Comparison of ENCODE assay signal across 22 mouse cellular contexts in genomic region chr16:12129782-12130181, GRCm38 (mm10).
DNase-seq lines count a peak whose midpoint lies in the region; ATAC-seq lines count a peak whose summit lies in the region.
"Had no signal": no experiment of that assay in that cellular context is flagged by ENCODE, and none has a peak within 500 bp of the region (broad histone marks: within the 10 kb centered on the region; RNA-seq: fewer than 3 reads in every experiment).

No protein-coding gene starts in this region.

- peak; percentile 17 for DNase-seq in forebrain, embryonic 14.5 days (ENCODE audit: low spot score)
- no peak for DNase-seq in hindbrain, embryonic 14.5 days (ENCODE audit: low spot score)
- DNase-seq in midbrain, embryonic 14.5 days = no peak
- no peak for DNase-seq in liver
- DNase-seq: adrenal gland, postnatal 14 days; cerebellum, adult 18-20 months; cerebellum, postnatal 36 days; gastrocnemius, postnatal 10 days; heart, adult 2 months; heart, postnatal 14 days had no signal

- H3K4me2 ChIP-seq in forebrain, embryonic 14.5 days (ENCODE audit: low read length) = no peak overlapping the region
- H3K4me2 ChIP-seq in forebrain, embryonic 12.5 days = no peak overlapping the region
- H3K4me2 ChIP-seq in hindbrain, embryonic 16.5 days (ENCODE audit: low read length) = no peak overlapping the region
- no peak overlapping the region for H3K4me2 ChIP-seq in hindbrain, embryonic 14.5 days (replicated peaks)
- no peak overlapping the region for H3K4me2 ChIP-seq in midbrain, embryonic 15.5 days
- H3K4me2 ChIP-seq in midbrain, embryonic 14.5 days (ENCODE audit: low read length) = no peak overlapping the region
- H3K4me2 ChIP-seq: embryonic facial prominence, embryonic 13.5 days; forebrain, embryonic 15.5 days; heart, embryonic 11.5 days; heart, embryonic 15.5 days had no signal

- no peaks in the 10 kb centered on the region for H3K4me1 ChIP-seq in forebrain, embryonic 14.5 days (ENCODE audit: control insufficient read depth, insufficient read depth, low read length)
- no peaks in the 10 kb centered on the region for H3K4me1 ChIP-seq in forebrain, embryonic 12.5 days
- no peaks in the 10 kb centered on the region for H3K4me1 ChIP-seq in hindbrain, embryonic 16.5 days (ENCODE audit: control insufficient read depth, insufficient read depth, low read depth, low read length)
- H3K4me1 ChIP-seq in hindbrain, embryonic 14.5 days (replicated peaks; ENCODE audit: control insufficient read depth, insufficient read depth, low read length) = no peaks in the 10 kb centered on the region
- no peaks in the 10 kb centered on the region for H3K4me1 ChIP-seq in midbrain, embryonic 15.5 days
- H3K4me1 ChIP-seq in midbrain, embryonic 14.5 days (ENCODE audit: control insufficient read depth, insufficient read depth, low read length) = no peaks in the 10 kb centered on the region
- H3K4me1 ChIP-seq: embryonic facial prominence, embryonic 13.5 days; forebrain, embryonic 15.5 days; heart, embryonic 15.5 days; hindbrain, embryonic 10.5 days had no signal

- no peak overlapping the region for H3K4me3 ChIP-seq in forebrain, embryonic 14.5 days (ENCODE audit: low read depth, low read length)
- H3K4me3 ChIP-seq in forebrain, embryonic 12.5 days (replicated peaks) = no peak overlapping the region
- no peak overlapping the region for H3K4me3 ChIP-seq in hindbrain, embryonic 16.5 days (ENCODE audit: low read length)
- H3K4me3 ChIP-seq in hindbrain, embryonic 14.5 days (replicated peaks; ENCODE audit: low read length) = no peak overlapping the region
- H3K4me3 ChIP-seq in midbrain, embryonic 15.5 days = no peak overlapping the region
- H3K4me3 ChIP-seq in midbrain, embryonic 14.5 days (replicated peaks; ENCODE audit: low read depth, low read length) = no peak overlapping the region
- H3K4me3 ChIP-seq: embryonic facial prominence, embryonic 13.5 days; forebrain, embryonic 15.5 days; heart, adult 2 months; heart, embryonic 15.5 days; hindbrain, embryonic 10.5 days had no signal

- H3K36me3 ChIP-seq in forebrain, embryonic 14.5 days (ENCODE audit: control insufficient read depth, insufficient read depth, low read length) = no peaks in the 10 kb centered on the region
- no peaks in the 10 kb centered on the region for H3K36me3 ChIP-seq in forebrain, embryonic 12.5 days (replicated peaks)
- H3K36me3 ChIP-seq in hindbrain, embryonic 16.5 days (ENCODE audit: control insufficient read depth, insufficient read depth, low read length) = no peaks in the 10 kb centered on the region
- H3K36me3 ChIP-seq in hindbrain, embryonic 14.5 days (replicated peaks; ENCODE audit: control insufficient read depth, insufficient read depth) = no peaks in the 10 kb centered on the region
- no peaks in the 10 kb centered on the region for H3K36me3 ChIP-seq in midbrain, embryonic 15.5 days (replicated peaks)
- no peaks in the 10 kb centered on the region for H3K36me3 ChIP-seq in midbrain, embryonic 14.5 days (ENCODE audit: control insufficient read depth, insufficient read depth, low read length)
- H3K36me3 ChIP-seq: embryonic facial prominence, embryonic 13.5 days; forebrain, embryonic 15.5 days; heart, embryonic 15.5 days; hindbrain, embryonic 10.5 days had no signal

- H3K9ac ChIP-seq in forebrain, embryonic 14.5 days (ENCODE audit: low read length) = no peak overlapping the region
- H3K9ac ChIP-seq in forebrain, embryonic 12.5 days = no peak overlapping the region
- no peak overlapping the region for H3K9ac ChIP-seq in hindbrain, embryonic 16.5 days (ENCODE audit: low read depth, low read length)
- no peak overlapping the region for H3K9ac ChIP-seq in hindbrain, embryonic 14.5 days
- no peak overlapping the region for H3K9ac ChIP-seq in midbrain, embryonic 15.5 days
- H3K9ac ChIP-seq in midbrain, embryonic 14.5 days (replicated peaks; ENCODE audit: low read length) = no peak overlapping the region
- H3K9ac ChIP-seq: embryonic facial prominence, embryonic 13.5 days; forebrain, embryonic 15.5 days; heart, embryonic 15.5 days had no signal

- H3K27me3 ChIP-seq in forebrain, embryonic 14.5 days (replicated peaks; ENCODE audit: control insufficient read depth, insufficient read depth, low read length) = no peaks in the 10 kb centered on the region
- no peaks in the 10 kb centered on the region for H3K27me3 ChIP-seq in forebrain, embryonic 12.5 days
- H3K27me3 ChIP-seq in hindbrain, embryonic 16.5 days (replicated peaks; ENCODE audit: control insufficient read depth, insufficient read depth, low read length) = no peaks in the 10 kb centered on the region
- no peaks in the 10 kb centered on the region for H3K27me3 ChIP-seq in hindbrain, embryonic 14.5 days (ENCODE audit: control insufficient read depth, insufficient read depth, low read length)
- H3K27me3 ChIP-seq in midbrain, embryonic 15.5 days (replicated peaks) = no peaks in the 10 kb centered on the region
- no peaks in the 10 kb centered on the region for H3K27me3 ChIP-seq in midbrain, embryonic 14.5 days (ENCODE audit: control insufficient read depth, insufficient read depth, low read length)
- H3K27me3 ChIP-seq: embryonic facial prominence, embryonic 13.5 days; forebrain, embryonic 15.5 days; heart, embryonic 15.5 days had no signal

- H3K9me3 ChIP-seq in forebrain, embryonic 14.5 days (replicated peaks; ENCODE audit: control insufficient read depth, low read length) = no peaks in the 10 kb centered on the region
- no peaks in the 10 kb centered on the region for H3K9me3 ChIP-seq in forebrain, embryonic 12.5 days
- H3K9me3 ChIP-seq in hindbrain, embryonic 16.5 days (ENCODE audit: control insufficient read depth, low read length) = no peaks in the 10 kb centered on the region
- peaks cover 9% of the 10 kb centered on the region; the same call in 1 of the 2 replicates for H3K9me3 ChIP-seq in hindbrain, embryonic 14.5 days (ENCODE audit: control insufficient read depth, low read length)
- H3K9me3 ChIP-seq in midbrain, embryonic 15.5 days = no peaks in the 10 kb centered on the region
- no peaks in the 10 kb centered on the region for H3K9me3 ChIP-seq in midbrain, embryonic 14.5 days (ENCODE audit: control insufficient read depth, low read length)
- H3K9me3 ChIP-seq: embryonic facial prominence, embryonic 13.5 days; forebrain, embryonic 15.5 days; heart, embryonic 15.5 days had no signal

- ATAC-seq in forebrain, embryonic 14.5 days = no peak
- ATAC-seq in forebrain, embryonic 12.5 days (ENCODE audit: low FRiP score) = no peak
- ATAC-seq in hindbrain, embryonic 16.5 days = peak; percentile 79
- no peak for ATAC-seq in hindbrain, embryonic 14.5 days (ENCODE audit: low FRiP score)
- ATAC-seq in midbrain, embryonic 15.5 days (replicated peaks) = peak; percentile 54; the same call in 1 of the 2 replicates
- no peak for ATAC-seq in midbrain, embryonic 14.5 days (ENCODE audit: low FRiP score, low TSS enrichment)
- ATAC-seq: activated CD4-positive, CD25-positive, alpha-beta regulatory T cell, adult 4 months; forebrain, embryonic 15.5 days; inflammation-experienced regulatory T-cells, adult 6 months; intestine, postnatal 0 days; Patski had no signal

- no peak overlapping the region for H3K27ac ChIP-seq in forebrain, embryonic 14.5 days (ENCODE audit: low read depth, low read length)
- no peak overlapping the region for H3K27ac ChIP-seq in forebrain, embryonic 12.5 days
- H3K27ac ChIP-seq in hindbrain, embryonic 16.5 days (ENCODE audit: low read depth, low read length) = no peak overlapping the region
- H3K27ac ChIP-seq in hindbrain, embryonic 14.5 days = no peak overlapping the region
- no peak overlapping the region for H3K27ac ChIP-seq in midbrain, embryonic 15.5 days
- H3K27ac ChIP-seq in midbrain, embryonic 14.5 days (replicated peaks; ENCODE audit: low read depth, low read length) = no peak overlapping the region
- H3K27ac ChIP-seq: embryonic facial prominence, embryonic 13.5 days; forebrain, embryonic 15.5 days; heart, adult 2 months; heart, embryonic 15.5 days; hindbrain, embryonic 10.5 days had no signal

- WGBS in forebrain, embryonic 14.5 days = 73% methylated on average over 3 of the region's 3 CpGs
- WGBS in forebrain, embryonic 12.5 days = 77% methylated on average over 3 of the region's 3 CpGs
- WGBS in hindbrain, embryonic 16.5 days = 71% methylated on average over 3 of the region's 3 CpGs
- 74% methylated on average over 3 of the region's 3 CpGs for WGBS in hindbrain, embryonic 14.5 days
- WGBS in midbrain, embryonic 15.5 days = 78% methylated on average over 3 of the region's 3 CpGs
- 83% methylated on average over 3 of the region's 3 CpGs for WGBS in midbrain, embryonic 14.5 days

Comparison
In these comparisons a context has a peak if more than half of its experiments do, and no peak if none do; other contexts are left out.
1. ATAC-seq: peak in hindbrain, embryonic 16.5 days (single experiment) and midbrain, embryonic 15.5 days (single experiment); none in forebrain, embryonic 14.5 days (single experiment), forebrain, embryonic 12.5 days (single experiment), hindbrain, embryonic 14.5 days (single experiment) and midbrain, embryonic 14.5 days (single experiment).